In genomic region chr12:31074839-31075538, GRCm38 (mm10) we compare ENCODE assay signal across 9 mouse cellular contexts. TPM values are rescaled to one million over a fixed set of nuclear protein-coding genes. Genes with fewer than 3 reads are reported as not detected.
DNase-seq lines count a peak whose midpoint lies in the region; ATAC-seq and TF ChIP-seq lines count a peak whose summit lies in the region.
"Had no signal": no experiment of that assay in that cellular context is flagged by ENCODE, and none has a peak within 500 bp of the region (broad histone marks: within the 10 kb centered on the region; RNA-seq: fewer than 3 reads in every experiment).

No protein-coding gene starts in this region.

- no peaks in the 10 kb centered on the region for H3K4me1 ChIP-seq in ES-Bruce4 (ENCODE audit: control insufficient read depth, insufficient read depth, low read length)
- peaks cover 53% of the 10 kb centered on the region for H3K4me1 ChIP-seq in liver, embryonic 13.5 days (replicated peaks)
- peaks cover 14% of the 10 kb centered on the region for H3K4me1 ChIP-seq in neural tube, embryonic 12.5 days

- peak; percentile 57 for ATAC-seq in erythroblast, adult 5-6 weeks (replicated peaks; ENCODE audit: low FRiP score, poor library complexity, severe bottlenecking)
- peak; percentile 58 for ATAC-seq in liver, embryonic 13.5 days (ENCODE audit: low read depth)
- peak; percentile 59; the same call in 1 of the 2 replicates for ATAC-seq in neural tube, embryonic 12.5 days (ENCODE audit: low FRiP score, low read depth)

- no peak for TF ChIP-seq EP300 in ES-Bruce4 (IDR thresholded peaks at IDR 0.05; ENCODE audit: insufficient read depth, low read depth, low read length)

- TF ChIP-seq CTCF in ES-Bruce4 (IDR thresholded peaks at IDR 0.05; ENCODE audit: low read depth, low read length) = no peak

- H3K27ac ChIP-seq in ES-Bruce4 (ENCODE audit: insufficient read depth, low read length) = no peak overlapping the region
- H3K27ac ChIP-seq in liver, embryonic 13.5 days = peak overlapping the region; percentile 85
- no peak overlapping the region for H3K27ac ChIP-seq in neural tube, embryonic 12.5 days

- WGBS in liver, embryonic 13.5 days (ENCODE audit: insufficient replicate concordance) = 2% methylated on average over 24 of the region's 24 CpGs
- WGBS in neural tube, embryonic 12.5 days = 1% methylated on average over 24 of the region's 24 CpGs

- no peak for TF ChIP-seq POLR2A in ES-Bruce4 (IDR thresholded peaks at IDR 0.05; ENCODE audit: insufficient read depth, low read length)

- DNase-seq in cerebellum, postnatal 14 days = peak; percentile 5 to 11
- DNase-seq in cerebellum, adult 11-12 months = no peak
- DNase-seq in hindlimb bud, embryonic 11.5 days (ENCODE audit: extremely low spot score, low read depth, low spot score) = peak; percentile 33
- peak; percentile 49 for DNase-seq in liver, embryonic 13.5 days
- no peak for DNase-seq in gastrocnemius, postnatal 25 days

- no peaks in the 10 kb centered on the region for H3K36me3 ChIP-seq in ES-Bruce4 (ENCODE audit: control insufficient read depth, insufficient read depth, low read length, poor library complexity, severe bottlenecking)
- no peaks in the 10 kb centered on the region for H3K36me3 ChIP-seq in liver, embryonic 13.5 days
- no peaks in the 10 kb centered on the region for H3K36me3 ChIP-seq in neural tube, embryonic 12.5 days
- H3K36me3 ChIP-seq: G1E had no signal

- peak overlapping the region; percentile 53 for H3K4me3 ChIP-seq in ES-Bruce4 (ENCODE audit: low read depth, low read length)
- peak overlapping the region; percentile 72 for H3K4me3 ChIP-seq in liver, embryonic 13.5 days (replicated peaks)
- H3K4me3 ChIP-seq in neural tube, embryonic 12.5 days = peak overlapping the region; percentile 27; the same call in 1 of the 2 replicates

- no peaks in the 10 kb centered on the region for H3K27me3 ChIP-seq in ES-Bruce4 (ENCODE audit: control insufficient read depth, insufficient read depth, low read length, poor library complexity, severe bottlenecking)
- peaks cover 22% of the 10 kb centered on the region for H3K27me3 ChIP-seq in liver, embryonic 13.5 days
- peaks cover 42% of the 10 kb centered on the region for H3K27me3 ChIP-seq in neural tube, embryonic 12.5 days (replicated peaks)

- no peak overlapping the region for H3K9ac ChIP-seq in ES-Bruce4 (ENCODE audit: low read depth, poor library complexity, severe bottlenecking)
- peak overlapping the region; percentile 74 for H3K9ac ChIP-seq in liver, embryonic 13.5 days
- H3K9ac ChIP-seq in neural tube, embryonic 12.5 days = 0 out of 2 replicates have a peak overlapping the region, but pooled peaks have one; percentile 29

- no peaks in the 10 kb centered on the region for H3K9me3 ChIP-seq in ES-Bruce4 (replicated peaks; ENCODE audit: control insufficient read depth, insufficient read depth, low read length, poor library complexity, severe bottlenecking)
- no peaks in the 10 kb centered on the region for H3K9me3 ChIP-seq in liver, embryonic 13.5 days (replicated peaks)
- no peaks in the 10 kb centered on the region for H3K9me3 ChIP-seq in neural tube, embryonic 12.5 days

- peak overlapping the region; percentile 98 for H3K4me2 ChIP-seq in liver, embryonic 13.5 days
- peak overlapping the region; percentile 82 for H3K4me2 ChIP-seq in neural tube, embryonic 12.5 days (replicated peaks)

RNA-seq across cellular contexts. Expression of gene Fam110c, which starts 1.3 kb away (rescaled TPM):
- polyA plus RNA-seq in ES-Bruce4 (2011; ENCODE audit: insufficient read depth, insufficient read length, low read depth, missing spikeins) = 1.9 and 2.6 TPM in 2 replicates
- total RNA-seq in erythroblast, adult 5-6 weeks (2015; ENCODE audit: low replicate concordance) = 1.3 and 3.8 TPM in 2 replicates
- 2.9 and 3.5 TPM in 2 replicates for total RNA-seq in erythroblast, adult 5-6 weeks (2017; ENCODE audit: low replicate concordance)
- polyA plus RNA-seq in liver, embryonic 13.5 days (2015; fragmentation: Nextera tagmentation; extraction: Ambion mirVana) = 1.5 TPM in 2 replicates
- 0.08 TPM in 1 of 2 replicates, not detected in the other for polyA plus RNA-seq in neural tube, embryonic 12.5 days (2016; fragmentation: Nextera tagmentation; extraction: Ambion mirVana)
- total RNA-seq in gastrocnemius, postnatal 25 days (2021) = not detected
- polyA plus RNA-seq: G1E had no signal

Comparison
In these comparisons a context has a peak if more than half of its experiments do, and no peak if none do; other contexts are left out.
1. DNase-seq: peak in cerebellum, postnatal 14 days (2 of 2), hindlimb bud, embryonic 11.5 days (single experiment) and liver, embryonic 13.5 days (single experiment); none in cerebellum, adult 11-12 months (single experiment) and gastrocnemius, postnatal 25 days (single experiment).
2. Peak in every context shown above with its lines, with median percentiles within 50 percentile points of each other: H3K4me3 ChIP-seq and ATAC-seq.